18 mouse cellular contexts compared by ENCODE assay signal in the genomic region with DNA sequence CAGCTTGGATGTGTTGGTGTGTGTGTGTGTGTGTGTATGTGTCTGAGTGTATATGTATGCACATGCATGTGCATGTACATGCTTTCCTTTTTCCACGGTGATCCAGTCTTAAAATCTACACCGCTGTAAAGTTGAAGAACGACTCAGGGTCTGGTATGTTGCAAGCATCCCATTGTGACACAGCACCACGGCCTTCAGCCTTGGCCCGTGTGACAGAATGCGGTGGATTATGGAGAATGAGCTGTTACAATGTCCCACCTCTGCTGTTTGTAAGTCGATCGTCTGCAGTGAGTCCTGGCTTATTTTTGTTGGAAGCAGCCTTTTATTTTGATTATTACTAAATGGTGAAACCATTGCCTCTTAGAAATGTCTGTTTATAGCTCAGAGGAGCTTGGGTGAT. TPM values are rescaled to one million over a fixed set of nuclear protein-coding genes. Genes with fewer than 3 reads are reported as not detected.
"Had no signal": no experiment of that assay in that cellular context is flagged by ENCODE, and none has a peak within 500 bp of the region (broad histone marks: within the 10 kb centered on the region; RNA-seq: fewer than 3 reads in every experiment).

No protein-coding gene starts in this region.

- DNase-seq: kidney, postnatal 25 days; layer of hippocampus, adult 9-11 months; left cerebral cortex, postnatal 4 days; lung, adult 18-20 months; lung, postnatal 4 days; right cerebral cortex, postnatal 4 days; spleen, adult 18-20 months; thymus, adult 2 months; thymus, postnatal 36 days had no signal

- ATAC-seq: midbrain, embryonic 15.5 days had no signal

- H3K4me3 ChIP-seq: kidney, embryonic 15.5 days; limb, embryonic 13.5 days; midbrain, embryonic 15.5 days; neural tube, embryonic 12.5 days; stomach, embryonic 15.5 days had no signal

- H3K27ac ChIP-seq: limb, embryonic 13.5 days; liver, embryonic 14.5 days; midbrain, embryonic 15.5 days; neural tube, embryonic 12.5 days; stomach, embryonic 15.5 days had no signal

RNA-seq across cellular contexts. Expression of gene Cfap52, which starts 52.7 kb away (rescaled TPM):
- total RNA-seq: liver, adult 2 months; monocyte, adult 5-6 weeks; neutrophil, adult 5-6 weeks had no signal
- polyA plus RNA-seq: liver, adult 2 months had no signal
